Mouse (Mus musculus) adrenal gland, adult 2 months (tissue): ENCODE measurements at regions not wholly inside any gene's neighbourhood (a gene's known extent, or its start where the extent isn't known, plus 50 kb on each side); places are given as distances from the start of the nearest gene placed in this dataset.
"Not testable (repeated sequence)": the region's sequence is repeated elsewhere in the genome, so short reads cannot be mapped to it uniquely, and the experiment has no call there.

ENCODE experiments used
- DNase-seq: peaks from one replicate; pipeline ENCODE4 v3.0.0; 2021

GRCm38 (mm10) chr6:31011407-31012020, 52.6 kb upstream of the Klf14 start:
- peak; percentile 55 for DNase-seq

GRCm38 (mm10) chr6:31016566-31016965, 57.7 kb upstream of the Klf14 start:
- DNase-seq: no peak

- DNase-seq: peak; percentile 35
These were observed 62.9 kb upstream of the Klf14 start for GRCm38 (mm10) chr6:31021776-31022175.

DNA sequence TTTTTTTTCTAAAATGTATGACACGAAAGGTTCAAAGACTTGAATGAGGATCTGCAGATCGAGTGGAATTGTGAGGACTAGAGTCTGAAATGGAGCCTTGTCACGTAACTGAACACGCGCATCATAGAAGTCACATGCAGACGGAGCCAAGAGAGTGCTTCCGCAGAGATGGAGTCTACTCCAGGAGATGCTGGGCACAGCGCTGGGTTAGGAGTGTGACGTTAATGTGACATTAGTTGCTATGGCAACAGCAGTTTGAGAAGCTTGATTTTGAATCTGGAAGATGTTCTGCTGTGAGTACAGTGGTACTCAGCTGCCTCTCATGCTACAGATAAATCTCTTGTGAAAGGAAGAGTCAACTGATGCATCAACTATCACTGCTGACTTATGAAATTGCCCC, 70.9 kb upstream of the Klf14 start:
- no peak for DNase-seq

GRCm38 (mm10) chr6:31031022-31031421, 72.1 kb upstream of the Klf14 start:
- no peak for DNase-seq

- no peak for DNase-seq
These were observed 73.3 kb upstream of the Klf14 start for GRCm38 (mm10) chr6:31032147-31032546.

DNA sequence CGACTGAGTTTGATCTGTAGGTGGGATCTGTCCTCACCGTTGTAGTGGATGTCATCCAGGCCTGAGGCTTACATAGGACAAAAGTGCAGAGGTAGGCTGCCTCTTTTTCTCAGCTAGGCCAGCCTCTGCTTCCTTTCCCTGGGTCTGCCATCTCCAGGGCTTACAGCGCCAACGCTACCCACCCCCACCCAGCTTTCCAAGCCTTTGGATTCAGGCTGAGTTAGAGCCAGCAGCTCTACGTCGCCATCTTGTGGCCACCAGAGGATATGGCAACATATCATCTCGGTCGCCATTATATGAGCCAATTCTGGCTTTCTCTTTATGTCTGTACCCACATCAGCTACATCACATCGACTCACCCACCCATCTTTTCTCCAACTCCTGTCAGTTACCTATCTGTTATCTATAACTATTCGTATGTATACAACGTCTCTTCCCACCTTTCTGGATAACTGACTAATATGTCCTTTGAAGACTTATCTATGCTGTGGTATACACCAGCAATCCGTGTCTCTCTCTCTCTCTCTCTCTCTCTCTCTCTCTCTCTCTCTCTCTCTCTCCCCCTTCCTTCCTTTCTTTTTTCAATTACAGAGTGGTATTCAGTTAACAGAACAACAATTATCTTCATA, 74.2 kb upstream of the Klf14 start:
- peak; percentile 50 for DNase-seq

DNA sequence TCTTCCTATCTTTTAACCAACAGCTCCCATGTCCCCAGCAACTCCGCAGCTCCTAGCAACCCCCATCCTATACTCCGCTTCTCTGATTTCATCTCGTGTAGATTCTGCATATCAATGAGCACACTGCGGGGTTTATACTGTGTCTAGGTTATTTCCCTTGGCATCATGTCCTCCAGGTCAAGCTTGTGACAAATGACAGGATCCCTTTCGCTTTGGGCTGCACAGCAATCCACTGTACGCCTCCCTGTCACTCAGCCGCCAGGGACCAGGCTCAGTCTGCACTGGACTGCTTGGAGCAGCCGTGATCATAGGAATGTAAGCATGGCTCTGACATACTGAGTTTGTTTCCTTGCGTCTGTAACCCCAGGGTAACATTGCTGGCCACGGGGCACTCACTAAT, 75.9 kb upstream of the Klf14 start:
- no peak for DNase-seq

GRCm38 (mm10) chr6:31037801-31038395, 79.0 kb upstream of the Klf14 start:
- DNase-seq: no peak

- not testable (repeated sequence) for DNase-seq
These were observed 79.6 kb upstream of the Klf14 start for GRCm38 (mm10) chr6:31038445-31038844.

GRCm38 (mm10) chr6:31039485-31039884, 80.6 kb upstream of the Klf14 start:
- no peak for DNase-seq

DNA sequence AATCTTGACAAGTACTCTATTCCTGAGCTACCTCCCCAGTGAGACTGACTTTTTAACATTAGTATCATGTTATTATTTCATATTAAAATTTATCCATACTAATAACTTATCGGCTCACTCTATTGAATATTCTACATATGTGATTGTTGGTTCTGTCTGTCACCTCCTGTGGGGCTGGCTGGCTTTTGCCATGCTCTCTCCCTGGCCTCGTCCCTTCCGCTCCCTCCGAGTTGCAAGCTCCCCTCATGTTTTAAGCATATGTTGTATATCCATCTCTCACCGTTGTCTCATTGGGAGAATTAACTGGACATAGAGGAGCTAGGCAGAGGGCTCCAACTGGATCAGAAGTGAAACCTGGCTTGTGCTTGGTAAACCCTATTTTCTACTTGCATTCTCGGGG, 81.9 kb upstream of the Klf14 start:
- DNase-seq: no peak

DNA sequence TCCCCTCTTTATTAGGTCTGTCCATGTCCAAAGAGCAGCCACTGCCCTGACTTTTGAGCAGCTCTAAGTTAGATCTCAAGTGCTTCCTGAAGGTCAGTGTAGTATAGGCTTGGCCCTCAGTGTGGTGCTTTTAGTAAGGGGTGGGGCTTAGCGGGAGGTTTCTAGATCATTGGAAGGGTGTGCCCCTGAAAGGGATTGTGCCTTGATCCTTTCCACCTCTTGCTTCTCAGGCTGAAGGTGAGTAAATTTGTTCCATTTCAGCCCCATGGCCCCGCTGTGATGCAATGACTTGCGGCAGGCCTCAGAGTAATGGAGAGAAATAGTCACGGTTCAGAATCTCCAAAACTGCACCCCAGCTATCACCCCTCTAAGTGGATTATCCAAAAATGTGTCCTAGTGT, 84.5 kb upstream of the Klf14 start:
- DNase-seq: no peak

DNA sequence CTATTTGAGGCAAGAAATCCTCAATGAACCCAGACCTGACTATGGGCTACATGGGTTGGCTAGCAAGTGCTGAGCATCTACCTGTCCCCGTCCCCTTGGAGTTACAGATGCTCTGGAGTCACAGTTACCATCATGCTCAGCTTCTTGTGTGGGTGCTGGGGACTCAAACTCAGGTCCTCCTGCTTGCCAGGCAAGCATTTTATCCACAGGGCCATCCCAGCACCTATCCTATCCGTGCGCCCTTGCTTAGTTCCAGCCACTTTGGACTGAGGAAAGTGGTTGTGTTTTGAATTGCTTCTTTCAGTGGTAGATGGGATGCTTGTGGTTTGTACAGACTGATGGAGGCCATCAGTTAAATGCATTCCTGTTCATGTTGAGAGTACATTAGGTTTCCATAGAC, 85.0 kb upstream of the Klf14 start:
- no peak for DNase-seq

GRCm38 (mm10) chr6:31046197-31046596, 87.3 kb upstream of the Klf14 start:
- no peak for DNase-seq

- no peak for DNase-seq
These were observed 90.2 kb upstream of the Klf14 start for GRCm38 (mm10) chr6:31048920-31049576.

DNA sequence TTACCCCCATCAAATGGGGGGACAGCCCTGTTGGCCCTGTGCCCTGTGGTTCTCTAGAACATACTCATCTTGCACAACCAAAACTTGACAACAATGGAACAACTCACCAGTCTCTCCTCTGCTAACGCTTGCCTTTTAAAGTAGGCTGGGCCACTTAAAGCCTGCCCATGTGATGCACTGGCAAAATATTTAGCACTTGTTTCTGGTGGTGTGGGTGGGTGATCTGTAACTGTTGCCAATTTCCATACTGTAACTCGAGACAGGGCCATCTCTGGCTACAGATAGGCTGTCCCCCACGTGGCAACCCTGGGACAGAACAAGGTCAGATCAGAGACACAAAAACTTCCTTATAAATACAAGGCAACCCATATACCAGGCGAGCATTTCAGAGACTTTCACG, 92.0 kb upstream of the Klf14 start:
- DNase-seq: no peak

- DNase-seq: no peak
These were observed 92.9 kb upstream of the Klf14 start for GRCm38 (mm10) chr6:31051771-31052170.

DNA sequence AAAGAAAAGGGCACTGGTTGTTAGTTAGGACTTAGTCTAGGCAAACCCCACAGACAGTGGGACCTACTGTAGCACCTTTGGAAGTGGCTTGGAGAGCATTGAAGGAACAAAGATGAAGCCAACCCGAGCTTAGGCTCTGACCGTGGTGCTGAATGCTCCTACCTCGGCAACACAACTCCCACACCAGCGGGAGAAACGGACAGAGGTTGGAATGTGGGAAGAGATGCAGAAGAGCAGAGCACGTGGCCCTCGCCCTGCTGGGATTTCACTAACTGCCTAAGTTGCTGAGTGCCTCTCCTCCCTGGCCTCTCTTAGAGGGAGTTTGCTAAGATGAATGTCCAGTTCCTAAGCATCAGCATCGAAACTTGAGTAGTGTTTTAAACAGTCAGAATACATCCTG, 94.1 kb upstream of the Klf14 start:
- no peak for DNase-seq

- no peak for DNase-seq
These were observed 98.1 kb upstream of the Klf14 start for GRCm38 (mm10) chr6:31056786-31057566.

- no peak for DNase-seq
These were observed 99.4 kb upstream of the Klf14 start for GRCm38 (mm10) chr6:31058299-31058698.

GRCm38 (mm10) chr6:31058961-31059360, 100.1 kb upstream of the Klf14 start:
- DNase-seq: peak; percentile 44

DNA sequence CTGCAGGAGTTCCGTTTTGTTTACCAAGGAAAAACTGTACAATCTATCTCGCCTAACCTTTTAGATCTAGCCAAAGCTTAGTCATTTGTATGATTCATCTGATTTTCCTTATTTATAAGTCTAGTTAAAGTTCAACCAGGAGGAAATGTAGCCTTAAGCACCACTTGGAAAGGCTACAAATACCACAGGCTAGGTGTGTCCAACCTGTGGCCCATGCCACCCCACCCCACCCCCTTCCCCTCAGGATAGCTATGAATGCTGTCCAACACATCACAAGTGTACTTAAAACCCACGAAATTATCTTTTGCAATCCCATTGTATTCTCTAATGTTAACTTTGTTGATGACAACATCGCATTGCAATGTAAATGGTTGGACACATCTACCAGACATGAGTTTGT, 102.9 kb upstream of the Klf14 start:
- DNase-seq: no peak
